Mouse (Mus musculus) E14TG2a.4 (cell line): ENCODE data around the gene Gm20517.
"Not testable (repeated sequence)": the region's sequence is repeated elsewhere in the genome, so short reads cannot be mapped to it uniquely, and the experiment has no call there.

ENCODE experiments used
- H3K27me3 ChIP-seq: 2 replicates; pipeline ENCODE4 v1.6.1; 2014; ENCODE audit warnings: low read length, control low read depth; ENCODE audit not compliant: insufficient read depth
- H3K36me3 ChIP-seq: 2 replicates; pipeline ENCODE4 v1.6.1; 2014; ENCODE audit warnings: low read length, control low read depth; ENCODE audit not compliant: insufficient read depth
- H3K4me1 ChIP-seq: replicated peaks from 2 replicates; pipeline ENCODE4 v1.6.1; 2014; ENCODE audit warnings: low read depth, low read length, control low read depth
- H3K4me3 ChIP-seq: replicated peaks from 2 replicates; pipeline ENCODE4 v1.5.1; 2014; ENCODE audit warnings: mild to moderate bottlenecking, low read length
- H3K9me3 ChIP-seq: 2 replicates; pipeline ENCODE4 v1.6.1; 2014; ENCODE audit warnings: low read length, control low read depth
- CTCF ChIP-seq: conservative IDR thresholded peaks from 2 replicates; pipeline ENCODE4 v1.5.1; 2014; ENCODE audit warnings: low read length
- NANOG ChIP-seq: IDR thresholded peaks from 2 replicates; pipeline ENCODE4 v1.6.1; 2014; ENCODE audit warnings: borderline replicate concordance, low read length, mixed read lengths
- POU5F1 ChIP-seq: IDR thresholded peaks from 2 replicates; pipeline ENCODE4 v1.6.1; 2014; ENCODE audit warnings: low read length, borderline replicate concordance

The Gm20517 gene

GRCm38 (mm10) chr17:47616119-47616518, 4.7 kb downstream of the Gm20517 start:
- no peak for TF ChIP-seq POU5F1
- no peak for TF ChIP-seq NANOG
- no peak for TF ChIP-seq CTCF
- no peak overlapping the region for H3K4me3 ChIP-seq
- no peaks in the 10 kb centered on the region for H3K9me3 ChIP-seq
- peaks cover 53% of the 10 kb centered on the region for H3K4me1 ChIP-seq
- H3K36me3 ChIP-seq: peaks cover 86% of the 10 kb centered on the region
- no peaks in the 10 kb centered on the region for H3K27me3 ChIP-seq

GRCm38 (mm10) chr17:47616652-47617051, 5.3 kb downstream of the Gm20517 start:
- Histone ChIP-seq H3K9me3 (no peaks in the 10 kb centered on the region), H3K4me3 (no peak overlapping the region), H3K27me3 (no peaks in the 10 kb centered on the region), H3K4me1 (peaks cover 58% of the 10 kb centered on the region), H3K36me3 (peaks cover 91% of the 10 kb centered on the region)
- TF ChIP-seq NANOG (no peak), CTCF (no peak), POU5F1 (no peak)

GRCm38 (mm10) chr17:47617605-47618307, 6.4 kb downstream of the Gm20517 start:
- peaks cover 58% of the 10 kb centered on the region for H3K4me1 ChIP-seq
- TF ChIP-seq POU5F1 (no peak), NANOG (no peak), CTCF (no peak)
- no peaks in the 10 kb centered on the region for H3K27me3 ChIP-seq
- H3K9me3 ChIP-seq: no peaks in the 10 kb centered on the region
- peaks cover 98% of the 10 kb centered on the region for H3K36me3 ChIP-seq
- H3K4me3 ChIP-seq: no peak overlapping the region

GRCm38 (mm10) chr17:47618556-47619311, 7.3 kb downstream of the Gm20517 start:
- no peaks in the 10 kb centered on the region for H3K27me3 ChIP-seq
- peaks cover 98% of the 10 kb centered on the region for H3K36me3 ChIP-seq
- TF ChIP-seq NANOG: no peak
- no peak for TF ChIP-seq POU5F1
- no peak for TF ChIP-seq CTCF
- H3K4me1 ChIP-seq: peaks cover 57% of the 10 kb centered on the region
- no peaks in the 10 kb centered on the region for H3K9me3 ChIP-seq
- no peak overlapping the region for H3K4me3 ChIP-seq

- H3K9me3 ChIP-seq: no peaks in the 10 kb centered on the region
- H3K4me1 ChIP-seq: peaks cover 54% of the 10 kb centered on the region
- no peak overlapping the region for H3K4me3 ChIP-seq
- H3K27me3 ChIP-seq: no peaks in the 10 kb centered on the region
- H3K36me3 ChIP-seq: peaks cover 89% of the 10 kb centered on the region
- no peak for TF ChIP-seq CTCF
- TF ChIP-seq POU5F1: no peak
- no peak for TF ChIP-seq NANOG
Observed at GRCm38 (mm10) chr17:47622912-47623554, 11.6 kb downstream of the Gm20517 start.

GRCm38 (mm10) chr17:47624572-47624971, 13.2 kb downstream of the Gm20517 start:
- not testable (repeated sequence) for H3K27me3 ChIP-seq, H3K9me3 ChIP-seq, H3K4me3 ChIP-seq
- peaks cover 56% of the 10 kb centered on the region for H3K4me1 ChIP-seq
- peaks cover 74% of the 10 kb centered on the region for H3K36me3 ChIP-seq

- peaks cover 53% of the 10 kb centered on the region for H3K4me1 ChIP-seq
- no peaks in the 10 kb centered on the region for H3K9me3 ChIP-seq
- H3K27me3 ChIP-seq: no peaks in the 10 kb centered on the region
- no peak overlapping the region for H3K4me3 ChIP-seq
- no peak for TF ChIP-seq CTCF
- no peak for TF ChIP-seq NANOG
- no peak for TF ChIP-seq POU5F1
- H3K36me3 ChIP-seq: peaks cover 69% of the 10 kb centered on the region
Observed at GRCm38 (mm10) chr17:47625088-47625487, 13.7 kb downstream of the Gm20517 start.

GRCm38 (mm10) chr17:47626031-47626430, 14.6 kb downstream of the Gm20517 start:
- H3K4me1 ChIP-seq: peaks cover 56% of the 10 kb centered on the region
- H3K36me3 ChIP-seq: peaks cover 61% of the 10 kb centered on the region
- no peaks in the 10 kb centered on the region for H3K9me3 ChIP-seq
- no peak for TF ChIP-seq POU5F1
- TF ChIP-seq CTCF: no peak
- TF ChIP-seq NANOG: no peak
- H3K27me3 ChIP-seq: peaks cover 6% of the 10 kb centered on the region
- no peak overlapping the region for H3K4me3 ChIP-seq
